In the genomic region with DNA sequence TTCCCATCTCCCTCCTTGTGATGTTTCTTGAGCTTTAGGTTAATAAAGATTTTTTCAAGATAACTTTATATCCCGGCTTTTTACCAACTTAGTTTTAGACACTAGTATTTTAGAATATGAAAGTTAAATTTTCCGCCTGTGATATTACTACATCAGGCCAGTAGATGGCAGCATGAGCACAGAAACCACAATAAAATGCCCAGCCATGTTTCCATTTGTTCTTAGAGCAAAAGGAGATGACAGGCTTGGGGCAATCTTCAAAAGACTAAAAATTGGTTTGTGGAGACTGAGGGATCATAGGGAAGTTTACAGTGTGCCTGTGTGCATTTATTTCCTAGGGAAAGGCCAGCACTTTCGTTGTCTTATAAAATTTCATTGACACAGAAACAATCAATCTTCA, we compare ENCODE assay signal across 9 mouse cellular contexts. TPM values are rescaled to one million over a fixed set of nuclear protein-coding genes. Genes with fewer than 3 reads are reported as not detected.
DNase-seq lines count a peak whose midpoint lies in the region; ATAC-seq and TF ChIP-seq lines count a peak whose summit lies in the region.
"Had no signal": no experiment of that assay in that cellular context is flagged by ENCODE, and none has a peak within 500 bp of the region (broad histone marks: within the 10 kb centered on the region; RNA-seq: fewer than 3 reads in every experiment).

No protein-coding gene starts in this region.

- no peaks in the 10 kb centered on the region for H3K36me3 ChIP-seq in liver, adult 2 months (ENCODE audit: control insufficient read depth, insufficient read depth, low read length)
- no peaks in the 10 kb centered on the region for H3K36me3 ChIP-seq in liver, embryonic 11.5 days (ENCODE audit: control insufficient read depth, insufficient read depth, low read length)
- H3K36me3 ChIP-seq: limb, embryonic 12.5 days had no signal

- no peak overlapping the region for H3K4me3 ChIP-seq in liver, adult 2 months (ENCODE audit: insufficient read depth, low read depth, low read length)
- H3K4me3 ChIP-seq in liver, embryonic 11.5 days (ENCODE audit: low read depth, low read length): no peak overlapping the region
- no peak overlapping the region for H3K4me3 ChIP-seq in cortical plate, adult 2 months (ENCODE audit: insufficient read depth, low read length)
- H3K4me3 ChIP-seq: limb, embryonic 12.5 days had no signal

- H3K4me2 ChIP-seq in liver, embryonic 11.5 days: no peak overlapping the region
- H3K4me2 ChIP-seq: limb, embryonic 12.5 days had no signal

- no peaks in the 10 kb centered on the region for H3K79me2 ChIP-seq in liver, adult 2 months (ENCODE audit: control insufficient read depth, insufficient read depth, low read length)

- TF ChIP-seq CTCF in liver, adult 2 months (IDR thresholded peaks at IDR 0.05; ENCODE audit: low read depth, low read length): no peak
- peak; percentile 37; the same call in 1 of the 2 replicates for TF ChIP-seq CTCF in cortical plate, adult 2 months (IDR thresholded peaks at IDR 0.05; ENCODE audit: extremely low read depth, insufficient read depth, low read length)

- ATAC-seq in liver, embryonic 11.5 days (replicated peaks; ENCODE audit: low FRiP score): no peak

- H3K4me1 ChIP-seq in liver, adult 2 months (ENCODE audit: control insufficient read depth, insufficient read depth, low read length): no peaks in the 10 kb centered on the region; the same call in 1 of the 2 replicates
- H3K4me1 ChIP-seq in liver, embryonic 11.5 days (replicated peaks; ENCODE audit: control insufficient read depth, insufficient read depth, low read length): no peaks in the 10 kb centered on the region
- H3K4me1 ChIP-seq in cortical plate, adult 2 months (ENCODE audit: control insufficient read depth, insufficient read depth, low read length): no peaks in the 10 kb centered on the region
- H3K4me1 ChIP-seq: limb, embryonic 12.5 days had no signal

- H3K9me3 ChIP-seq in liver, embryonic 11.5 days (ENCODE audit: control insufficient read depth, low read length): no peaks in the 10 kb centered on the region
- H3K9me3 ChIP-seq: limb, embryonic 12.5 days had no signal

- DNase-seq in adrenal gland, postnatal 10 days: peak; percentile 22
- DNase-seq in adrenal gland, postnatal 4 days (ENCODE audit: low spot score in 2 of 2): no peak
- peak; percentile 29 for DNase-seq in liver, adult 2 months (ENCODE audit: extremely low read depth, low read depth, low spot score)
- DNase-seq in liver, embryonic 11.5 days (ENCODE audit: low spot score): no peak
- peak; percentile 38 to 41 for DNase-seq in left cerebral cortex, postnatal 14 days (ENCODE audit: low spot score in 2 of 2)
- peak; percentile 6 for DNase-seq in right cerebral cortex, postnatal 14 days
- no peak for DNase-seq in gastrocnemius, postnatal 25 days

- H3K27me3 ChIP-seq in liver, adult 2 months (ENCODE audit: control insufficient read depth, insufficient read depth, low read length): no peaks in the 10 kb centered on the region
- no peaks in the 10 kb centered on the region for H3K27me3 ChIP-seq in liver, embryonic 11.5 days (replicated peaks; ENCODE audit: control insufficient read depth, insufficient read depth, low read length)
- H3K27me3 ChIP-seq: limb, embryonic 12.5 days had no signal

- no peak overlapping the region for H3K27ac ChIP-seq in liver, adult 2 months (replicated peaks; ENCODE audit: insufficient read depth, low read depth, low read length)
- H3K27ac ChIP-seq in liver, embryonic 11.5 days (ENCODE audit: low read depth, low read length): no peak overlapping the region
- no peak overlapping the region for H3K27ac ChIP-seq in cortical plate, adult 2 months (ENCODE audit: insufficient read depth, low read length)
- H3K27ac ChIP-seq: limb, embryonic 12.5 days had no signal

- no peak overlapping the region for H3K9ac ChIP-seq in liver, adult 2 months (ENCODE audit: low read depth, low read length)
- H3K9ac ChIP-seq in liver, embryonic 11.5 days (ENCODE audit: low read depth, low read length): no peak overlapping the region
- H3K9ac ChIP-seq: limb, embryonic 12.5 days had no signal

- no peak for TF ChIP-seq POLR2A in liver, adult 2 months (IDR thresholded peaks at IDR 0.05; ENCODE audit: extremely low read depth, insufficient read depth, low read length)
- TF ChIP-seq POLR2A in cortical plate, adult 2 months (IDR thresholded peaks at IDR 0.05; ENCODE audit: extremely low read depth, insufficient read depth, low read length): no peak

- intact Hi-C loops in left cerebral cortex, postnatal 14 days (cut with DNase I): loop anchor here (5.0 kb wide), 1 partner anchor 737 kb away; no protein-coding TSS in a partner anchor

- WGBS in liver, adult 2 months: 11% methylated on average over 3 of the region's 3 CpGs
- 11% methylated on average over 3 of the region's 3 CpGs for WGBS in liver, embryonic 11.5 days

RNA-seq across cellular contexts. Expression of a gene that starts 10.6 kb away (rescaled TPM):
- under 1 TPM in 1 of 2 experiments, not detected in 1; 0.24 TPM for total RNA-seq in adrenal gland, postnatal 10 days (2021)
- total RNA-seq in adrenal gland, postnatal 4 days (2021): under 1 TPM in 1 of 2 experiments, not detected in 1; 0.11 TPM
- total RNA-seq in liver, adult 2 months (2014; rRNA removed): not detected in 2 replicates
- not detected in 2 replicates for polyA plus RNA-seq in liver, adult 2 months (2012; rRNA removed)
- polyA plus RNA-seq in liver, embryonic 11.5 days (2014; fragmentation: Nextera tagmentation; extraction: Ambion mirVana): not detected in 2 replicates
- not detected in 2 replicates for polyA plus RNA-seq in cortical plate, adult 2 months (2012; rRNA removed)
- not detected for total RNA-seq in left cerebral cortex, postnatal 14 days (2021)
- total RNA-seq in gastrocnemius, postnatal 25 days (2021): not detected
- polyA plus RNA-seq: limb, embryonic 12.5 days had no signal

RNA-seq across cellular contexts. Expression of a gene that starts 36.6 kb away (rescaled TPM):
- total RNA-seq in adrenal gland, postnatal 10 days (2021): not detected
- not detected for total RNA-seq in adrenal gland, postnatal 4 days (2021)
- not detected in 2 replicates for total RNA-seq in liver, adult 2 months (2014; rRNA removed)
- polyA plus RNA-seq in liver, adult 2 months (2012; rRNA removed): not detected in 2 replicates
- not detected in 2 replicates for polyA plus RNA-seq in liver, embryonic 11.5 days (2014; fragmentation: Nextera tagmentation; extraction: Ambion mirVana)
- polyA plus RNA-seq in cortical plate, adult 2 months (2012; rRNA removed): not detected in 2 replicates
- not detected for total RNA-seq in left cerebral cortex, postnatal 14 days (2021)
- total RNA-seq in gastrocnemius, postnatal 25 days (2021): not detected
- polyA plus RNA-seq: limb, embryonic 12.5 days had no signal

RNA-seq across cellular contexts. Expression of a gene that starts 36.8 kb away (rescaled TPM):
- total RNA-seq in adrenal gland, postnatal 10 days (2021): not detected
- not detected for total RNA-seq in adrenal gland, postnatal 4 days (2021)
- not detected in 2 replicates for total RNA-seq in liver, adult 2 months (2014; rRNA removed)
- not detected in 2 replicates for polyA plus RNA-seq in liver, adult 2 months (2012; rRNA removed)
- not detected in 2 replicates for polyA plus RNA-seq in liver, embryonic 11.5 days (2014; fragmentation: Nextera tagmentation; extraction: Ambion mirVana)
- not detected in 2 replicates for polyA plus RNA-seq in cortical plate, adult 2 months (2012; rRNA removed)
- total RNA-seq in left cerebral cortex, postnatal 14 days (2021): not detected
- not detected for total RNA-seq in gastrocnemius, postnatal 25 days (2021)
- polyA plus RNA-seq: limb, embryonic 12.5 days had no signal

RNA-seq across cellular contexts. Expression of a gene that starts 41.1 kb away (rescaled TPM):
- under 1 TPM; 0.12 to 0.15 TPM for total RNA-seq in adrenal gland, postnatal 10 days (2021)
- total RNA-seq in adrenal gland, postnatal 4 days (2021): not detected
- total RNA-seq in liver, adult 2 months (2014; rRNA removed): not detected in 2 replicates
- polyA plus RNA-seq in liver, adult 2 months (2012; rRNA removed): not detected in 2 replicates
- not detected in 2 replicates for polyA plus RNA-seq in liver, embryonic 11.5 days (2014; fragmentation: Nextera tagmentation; extraction: Ambion mirVana)
- not detected in 2 replicates for polyA plus RNA-seq in cortical plate, adult 2 months (2012; rRNA removed)
- not detected for total RNA-seq in left cerebral cortex, postnatal 14 days (2021)
- not detected for total RNA-seq in gastrocnemius, postnatal 25 days (2021)
- polyA plus RNA-seq: limb, embryonic 12.5 days had no signal

RNA-seq across cellular contexts. Expression of a gene that starts 46.7 kb away (rescaled TPM):
- not detected for total RNA-seq in adrenal gland, postnatal 10 days (2021)
- total RNA-seq in adrenal gland, postnatal 4 days (2021): not detected
- not detected in 2 replicates for total RNA-seq in liver, adult 2 months (2014; rRNA removed)
- not detected in 2 replicates for polyA plus RNA-seq in liver, adult 2 months (2012; rRNA removed)
- not detected in 2 replicates for polyA plus RNA-seq in liver, embryonic 11.5 days (2014; fragmentation: Nextera tagmentation; extraction: Ambion mirVana)
- polyA plus RNA-seq in cortical plate, adult 2 months (2012; rRNA removed): not detected in 2 replicates
- total RNA-seq in left cerebral cortex, postnatal 14 days (2021): not detected
- not detected for total RNA-seq in gastrocnemius, postnatal 25 days (2021)
- polyA plus RNA-seq: limb, embryonic 12.5 days had no signal

Comparison
In these comparisons a context has a peak if more than half of its experiments do, and no peak if none do; other contexts are left out.
1. DNase-seq: peak in adrenal gland, postnatal 10 days (single experiment), liver, adult 2 months (single experiment), left cerebral cortex, postnatal 14 days (2 of 2) and right cerebral cortex, postnatal 14 days (single experiment); none in adrenal gland, postnatal 4 days (0 of 2), liver, embryonic 11.5 days (single experiment) and gastrocnemius, postnatal 25 days (single experiment).